Mouse (Mus musculus) fat pad, adult 2 months (tissue): ENCODE measurements around the gene Zfhx3.

Source experiments
- DNase-seq: peaks from one replicate; pipeline ENCODE4 v3.0.0-alpha.2; 2011; ENCODE audit warnings: low read depth, low spot score; ENCODE audit errors: extremely low read depth

Gene Zfhx3

DNA sequence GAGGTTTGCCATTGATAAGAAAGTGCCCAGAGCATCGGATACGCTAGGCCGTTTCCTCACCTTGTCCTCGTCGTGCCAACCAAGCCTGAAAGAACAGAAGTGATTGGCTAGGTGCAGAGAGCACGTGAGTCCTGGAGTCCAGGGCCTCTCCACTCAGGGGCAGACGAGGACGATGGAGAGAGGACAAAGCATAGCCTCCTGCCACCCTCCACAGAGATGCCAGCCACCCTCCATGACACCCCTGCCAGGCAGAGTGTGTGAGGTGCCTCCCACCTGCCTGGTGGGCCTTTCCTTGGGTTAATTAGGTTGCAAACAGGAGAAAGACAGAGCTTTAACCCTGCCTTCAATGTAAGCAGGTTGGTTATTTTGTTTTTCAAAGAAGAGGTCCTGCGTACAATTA, 965.6 kb downstream of the Zfhx3 start:
- no peak for DNase-seq

DNA sequence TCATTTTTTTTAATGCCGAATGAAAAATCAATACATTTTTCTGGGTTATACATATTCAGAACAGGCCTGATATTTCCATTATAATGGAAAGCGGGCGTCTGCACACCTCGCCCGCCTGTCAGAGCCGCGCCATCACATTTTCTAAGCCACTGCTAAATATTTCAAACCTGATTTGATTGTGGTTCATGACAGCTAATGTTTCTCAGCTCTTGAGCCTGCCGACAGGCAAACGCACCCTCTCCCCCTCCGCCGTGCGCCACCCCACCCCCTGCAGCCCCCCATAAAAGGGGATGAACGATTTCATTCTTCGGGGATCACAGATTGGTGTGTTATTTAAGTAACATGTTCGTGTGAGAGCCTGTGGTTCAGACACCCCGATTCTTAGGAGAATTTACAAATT, 966.1 kb downstream of the Zfhx3 start:
- DNase-seq: no peak

DNA sequence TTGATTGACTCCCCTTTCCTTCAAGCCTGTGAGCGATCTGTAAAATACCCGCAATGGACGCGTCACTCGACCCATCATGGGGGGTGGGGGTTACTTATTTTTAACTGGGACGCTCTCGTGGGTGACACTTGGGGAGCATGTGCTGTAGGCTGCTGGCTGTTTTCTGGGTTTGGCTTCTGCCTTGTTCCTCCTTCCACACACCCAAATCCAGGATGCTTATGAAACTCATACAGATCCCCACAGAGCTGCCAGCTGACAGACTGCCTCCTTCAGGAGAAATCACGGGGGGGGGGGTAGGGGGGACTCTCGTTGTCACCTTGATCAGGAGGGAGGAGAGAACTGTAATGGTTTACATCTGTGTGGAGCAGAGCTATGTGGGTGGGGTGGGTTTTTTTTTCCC, 966.6 kb downstream of the Zfhx3 start:
- DNase-seq: no peak

DNA sequence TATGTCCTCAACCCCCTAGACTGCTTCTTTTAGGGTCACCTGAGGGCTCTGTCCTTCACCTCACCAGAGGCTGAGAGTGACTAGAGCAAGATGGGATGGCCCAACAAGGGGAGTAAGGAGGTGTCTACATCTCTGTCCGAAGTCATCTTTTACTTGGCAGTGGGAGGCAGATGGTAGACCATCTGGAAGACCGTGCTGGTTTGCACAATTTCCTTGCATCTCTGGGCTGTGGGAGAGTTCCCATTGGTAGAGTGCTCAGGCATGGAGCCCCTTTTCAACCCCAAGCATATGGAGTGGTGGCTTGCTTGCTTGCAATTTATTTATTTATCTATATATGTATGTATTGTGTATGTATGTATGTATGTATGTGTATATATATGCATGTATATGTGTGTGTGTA, 967.0 kb downstream of the Zfhx3 start:
- no peak for DNase-seq

DNA sequence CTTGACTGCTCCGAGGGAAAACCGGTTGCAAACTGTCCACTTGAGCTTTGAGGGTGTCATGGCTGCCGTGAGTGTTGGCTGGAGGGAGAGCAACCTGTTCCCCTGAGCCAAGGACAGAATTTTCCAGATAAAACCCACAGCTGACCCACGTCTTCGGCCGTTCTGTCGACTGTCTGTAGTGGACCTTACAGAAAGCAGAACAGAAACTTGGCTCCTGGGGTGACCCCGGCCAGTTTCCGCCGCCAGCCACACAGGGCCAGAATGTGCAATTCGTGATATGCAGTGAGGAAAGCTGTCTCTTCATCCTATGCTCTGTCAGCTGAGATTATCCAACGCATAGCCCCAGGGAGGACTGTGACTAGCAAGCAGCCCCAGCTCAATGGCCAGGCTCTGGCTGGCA, 968.4 kb downstream of the Zfhx3 start:
- no peak for DNase-seq

DNA sequence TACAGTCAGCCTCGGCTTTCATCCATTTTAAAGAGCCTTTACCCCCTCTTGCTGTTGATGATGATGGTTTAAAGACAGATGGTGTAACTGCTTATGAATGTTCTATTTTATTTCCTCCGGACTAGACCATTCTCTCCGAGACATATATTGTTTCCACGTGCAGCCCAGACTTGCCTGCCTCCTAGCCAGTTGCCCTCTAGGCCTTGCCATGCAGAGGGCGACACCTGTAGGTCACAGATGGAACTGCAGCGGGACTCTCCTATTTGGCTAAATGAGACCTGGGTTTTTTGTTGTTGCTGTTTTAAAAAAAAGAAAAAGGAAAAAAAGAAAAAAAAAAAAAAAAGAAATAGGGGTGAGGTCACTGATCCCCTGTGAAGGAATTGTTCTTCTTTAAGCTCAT, 969.1 kb downstream of the Zfhx3 start:
- DNase-seq: no peak

DNA sequence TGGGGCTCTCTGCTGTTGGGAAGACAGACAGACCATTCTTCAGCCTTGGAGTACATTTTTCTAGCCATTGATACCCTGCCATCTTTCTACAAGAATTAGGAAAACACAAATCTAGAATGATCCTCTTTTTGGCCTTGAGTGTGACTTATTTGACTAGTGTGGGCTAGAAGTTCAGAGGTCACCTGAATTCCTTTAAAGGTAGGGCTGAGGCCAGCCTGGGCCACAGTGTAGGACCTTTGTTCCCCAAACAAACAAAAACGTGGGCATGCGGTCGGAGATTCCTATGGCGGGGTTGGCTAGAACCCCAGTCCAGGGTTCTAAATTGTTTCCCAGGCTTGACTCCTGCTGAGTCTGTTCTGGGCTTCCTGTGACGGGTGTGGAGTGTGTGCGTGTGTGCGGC, 970.6 kb downstream of the Zfhx3 start:
- DNase-seq: no peak

DNA sequence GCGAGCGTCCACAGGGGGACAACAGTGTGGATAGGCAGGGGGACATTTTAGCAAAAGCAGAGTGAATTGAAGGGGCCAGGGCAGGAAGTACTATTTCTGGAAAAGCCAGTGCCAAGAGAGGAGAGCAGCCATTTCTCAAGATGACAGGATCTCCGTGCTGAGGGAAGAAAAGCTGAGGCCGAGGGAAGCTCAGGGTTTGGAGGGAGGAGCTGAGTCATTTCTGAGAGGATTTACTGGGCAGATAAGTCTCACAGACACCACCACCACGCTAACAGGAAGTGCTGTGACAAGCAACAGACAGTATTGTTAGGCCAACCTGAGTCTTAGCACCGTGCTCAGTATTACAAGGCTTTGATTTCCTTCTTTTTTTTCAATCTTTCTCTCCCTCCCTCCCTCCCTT, 973.0 kb downstream of the Zfhx3 start:
- DNase-seq: no peak

DNA sequence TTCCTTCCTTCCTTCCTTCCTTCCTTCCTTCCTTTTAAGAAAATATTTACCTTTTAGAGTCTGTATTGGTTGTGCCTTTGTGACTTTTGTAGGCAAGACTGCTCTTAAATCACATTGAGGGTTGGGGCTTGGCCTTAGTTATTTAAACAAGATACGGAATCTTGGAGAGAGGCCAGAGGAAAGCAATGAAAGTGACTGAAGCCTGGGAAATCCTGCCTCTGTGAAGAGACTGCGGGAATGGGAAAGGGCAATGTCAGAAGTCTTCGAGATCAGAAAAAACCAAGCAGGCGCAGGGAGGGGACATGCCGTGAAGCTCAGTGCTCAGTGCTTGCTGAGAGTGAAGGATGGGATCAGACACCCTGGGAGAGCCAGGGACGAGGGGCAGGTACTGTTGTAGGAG, 973.4 kb downstream of the Zfhx3 start:
- DNase-seq: no peak

DNA sequence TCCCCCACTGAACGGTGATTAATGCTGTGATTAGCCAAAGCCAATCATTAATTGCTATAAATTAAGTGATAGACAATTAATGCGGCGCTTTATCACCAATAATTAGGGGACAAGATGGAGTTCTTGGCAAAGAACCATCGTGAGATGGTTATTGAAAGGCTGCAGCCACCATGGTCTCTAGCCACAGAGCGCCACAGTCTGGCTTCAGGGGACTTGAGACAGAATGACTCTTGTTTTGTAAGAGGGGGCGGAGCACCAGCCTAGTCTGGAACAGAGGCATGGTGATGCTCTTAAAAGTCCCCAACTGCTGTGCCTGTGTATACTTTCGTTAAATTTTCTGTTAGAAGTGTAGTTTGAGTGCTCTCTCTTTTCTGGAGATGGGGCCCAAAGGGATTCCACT, 977.7 kb downstream of the Zfhx3 start:
- no peak for DNase-seq

DNA sequence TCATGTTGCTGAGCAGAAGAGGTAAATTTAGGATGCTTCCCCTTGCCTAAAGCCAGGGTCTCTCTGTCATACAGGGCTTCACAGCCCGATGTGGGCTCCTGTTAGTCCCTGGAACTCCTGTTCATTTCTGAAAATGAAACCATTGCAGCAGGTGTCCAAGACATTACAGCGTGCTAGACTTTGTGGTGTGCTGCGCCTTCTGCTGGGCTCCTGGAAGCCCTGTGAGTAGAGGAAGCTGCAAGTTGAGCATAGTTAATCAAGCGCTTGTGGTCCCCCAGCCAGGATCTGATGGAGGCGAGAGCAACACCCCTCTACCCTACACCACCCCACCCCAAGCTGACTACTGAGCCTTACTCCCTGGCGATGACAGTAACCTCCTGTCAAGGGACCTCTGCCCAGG, 980.7 kb downstream of the Zfhx3 start:
- no peak for DNase-seq

DNA sequence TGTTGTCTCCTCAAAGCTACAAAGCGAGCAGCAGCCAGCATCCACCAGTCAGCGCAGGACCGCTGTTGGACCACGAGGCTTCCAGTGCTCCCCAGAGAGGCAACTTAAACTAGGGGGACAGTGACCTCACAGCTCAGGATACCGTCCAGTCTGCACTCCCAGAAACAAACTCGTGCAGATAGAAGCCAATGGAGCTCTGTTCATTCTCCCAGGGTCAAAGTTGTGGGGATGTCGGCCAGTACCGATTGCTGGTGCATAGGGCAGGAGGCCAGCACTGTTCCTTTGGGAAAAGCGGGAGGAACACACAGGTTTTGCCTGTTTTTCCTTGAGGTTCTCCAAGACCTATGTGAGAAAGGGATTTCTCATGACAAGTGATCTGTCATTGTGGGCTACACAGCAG, 982.1 kb downstream of the Zfhx3 start:
- no peak for DNase-seq

DNA sequence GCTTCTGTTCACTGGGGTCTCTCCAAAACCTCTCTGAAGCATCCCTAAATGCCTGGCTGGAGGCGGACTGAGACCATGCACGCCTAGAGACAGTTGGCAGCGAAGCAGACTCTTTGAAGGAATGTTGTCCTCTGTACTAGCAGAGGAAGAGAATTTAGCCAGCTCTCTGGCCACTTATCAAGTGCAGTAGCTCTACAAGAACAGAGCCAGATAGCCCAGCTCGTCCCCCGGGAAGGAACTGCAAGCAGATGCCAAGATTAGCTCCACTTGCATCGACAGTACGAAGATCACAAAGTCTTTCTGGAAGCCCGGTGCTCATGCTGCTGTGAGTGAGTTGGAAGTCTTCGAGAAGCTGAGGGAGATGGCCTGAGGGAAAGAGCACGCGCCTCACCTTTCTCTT, 983.7 kb downstream of the Zfhx3 start:
- DNase-seq: no peak

DNA sequence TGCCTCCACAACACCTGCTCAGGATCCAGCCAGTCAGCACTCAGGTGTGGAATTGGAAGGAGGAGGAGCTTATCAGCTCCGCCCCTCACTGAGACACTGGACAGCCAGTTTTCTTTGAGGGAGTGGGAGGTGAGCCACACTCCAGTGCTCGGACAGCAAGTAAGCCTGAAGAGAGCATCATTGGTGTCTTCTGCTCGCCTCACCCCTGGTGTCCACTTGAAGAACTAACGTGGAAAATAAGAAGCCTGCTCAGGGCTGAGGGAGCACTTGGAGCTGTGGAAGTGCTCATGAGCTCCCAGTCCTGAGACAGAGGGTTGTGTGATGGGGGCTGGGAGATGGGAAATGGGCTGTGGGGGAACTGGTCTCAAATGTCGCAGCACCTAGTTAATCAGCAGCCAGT, 988.2 kb downstream of the Zfhx3 start:
- no peak for DNase-seq

DNA sequence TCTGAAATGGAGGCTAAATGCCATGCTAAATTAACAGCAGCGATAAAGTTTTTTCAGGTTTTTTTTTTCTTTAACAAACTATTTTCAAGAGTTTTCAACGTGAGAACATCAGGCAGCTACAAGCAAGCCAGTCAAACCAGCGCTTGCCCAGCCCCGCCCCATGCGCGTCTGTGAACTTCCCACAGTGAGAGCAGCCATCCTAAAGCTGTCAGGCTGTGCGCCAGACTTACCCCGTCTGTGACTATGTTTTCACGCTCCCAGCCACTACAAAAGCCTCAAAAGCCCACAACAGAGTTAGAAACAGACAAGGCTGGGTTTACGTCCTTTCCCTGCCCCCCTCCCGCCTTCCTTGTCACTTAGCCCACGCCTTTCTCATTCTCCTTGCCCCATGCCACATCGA, 989.4 kb downstream of the Zfhx3 start:
- no peak for DNase-seq

DNA sequence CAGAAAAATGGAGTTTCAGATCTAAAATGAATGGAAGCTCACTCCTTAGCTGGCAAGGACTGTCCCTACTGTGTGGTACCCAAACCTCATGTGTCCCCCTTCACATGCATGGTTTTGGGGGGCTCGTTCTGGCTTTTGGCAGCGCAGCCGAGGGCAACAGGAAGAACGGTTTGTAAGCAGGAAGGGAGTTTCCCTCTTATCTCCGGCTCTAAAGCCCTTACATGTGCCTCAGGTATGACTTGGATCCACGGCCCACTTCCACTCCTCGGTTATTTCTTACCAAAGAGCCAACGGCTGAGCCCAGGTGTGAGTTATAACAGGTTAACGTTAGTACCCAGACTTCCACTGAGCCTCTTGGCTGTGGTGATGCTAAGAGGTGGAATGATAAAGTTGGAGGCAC, 990.3 kb downstream of the Zfhx3 start:
- DNase-seq: no peak

DNA sequence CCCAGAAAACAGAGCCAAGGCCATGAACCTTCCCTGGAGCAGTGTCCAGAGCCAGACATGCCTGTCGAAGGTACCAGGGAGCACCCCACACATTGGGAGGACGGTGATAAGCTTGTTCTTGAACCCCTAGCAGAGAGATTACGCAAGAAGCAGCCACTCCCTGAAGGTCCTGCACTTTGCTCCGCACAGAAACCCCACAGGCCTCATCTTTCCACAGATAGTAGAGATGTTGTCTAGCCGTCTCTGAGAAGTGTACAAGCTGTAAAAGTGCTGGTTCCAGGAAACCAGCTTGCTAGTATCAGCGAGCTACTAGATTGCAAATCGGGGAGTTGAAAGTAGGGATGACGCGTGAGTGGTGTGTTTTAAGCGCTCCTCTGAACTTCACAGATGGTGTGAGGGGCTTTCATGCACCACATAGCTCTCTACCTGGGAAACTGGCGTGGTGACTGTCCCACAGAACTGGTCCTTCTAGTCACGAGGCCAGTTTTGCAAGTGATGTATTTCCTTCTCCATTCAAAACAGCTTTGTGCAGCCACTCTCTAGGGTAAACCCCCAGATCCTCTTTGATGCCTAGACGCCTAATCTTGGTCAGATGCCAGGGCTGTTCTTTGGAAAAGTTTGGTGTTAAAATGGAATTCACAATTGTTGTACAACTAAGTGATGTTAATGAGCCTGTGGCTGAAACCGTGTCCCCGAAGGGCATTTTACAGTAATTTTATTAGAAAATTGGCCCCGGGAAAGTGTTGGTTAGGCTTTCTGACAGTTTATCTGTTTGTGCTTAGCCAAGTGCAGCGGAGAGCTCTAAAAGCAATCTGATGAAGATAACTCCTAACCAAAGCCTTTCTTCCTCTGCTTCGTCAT, 993.6 kb downstream of the Zfhx3 start:
- DNase-seq: no peak

DNA sequence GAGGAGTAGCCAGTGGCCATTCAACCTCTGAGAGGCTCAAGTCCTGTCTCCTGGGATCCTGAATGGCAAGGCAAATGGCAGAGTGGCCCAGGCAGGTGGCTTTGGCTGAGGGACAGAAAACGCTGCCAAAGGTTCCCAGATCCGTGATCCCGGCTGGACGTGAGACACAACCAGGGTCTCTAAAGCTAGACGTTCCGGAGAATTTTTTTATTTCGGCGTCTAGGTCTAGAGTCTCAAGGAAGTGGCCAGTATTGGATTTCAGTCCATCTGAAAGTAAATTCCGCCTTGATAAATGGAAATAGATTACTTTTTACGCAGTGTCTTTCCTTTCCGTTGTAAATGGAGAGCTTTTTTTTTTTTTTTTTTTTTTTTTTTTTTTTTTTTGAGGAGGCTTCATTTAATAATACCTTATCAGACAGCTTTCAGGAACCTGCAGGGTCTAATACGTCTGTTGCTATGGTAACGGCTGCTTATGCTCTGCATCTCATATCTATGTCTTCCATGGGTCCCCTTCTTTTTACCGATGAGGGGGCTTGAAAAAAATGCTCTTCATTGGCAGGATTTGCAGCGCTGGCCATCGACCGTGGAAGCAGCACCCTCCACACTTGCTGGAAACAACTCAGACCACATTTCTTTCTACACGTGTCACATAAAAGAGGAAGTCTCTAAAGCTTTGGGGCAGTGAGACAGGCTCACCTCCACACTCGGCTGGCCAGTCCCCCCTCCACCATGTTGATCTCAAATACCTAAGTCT, 994.4 kb downstream of the Zfhx3 start:
- DNase-seq: no peak

DNA sequence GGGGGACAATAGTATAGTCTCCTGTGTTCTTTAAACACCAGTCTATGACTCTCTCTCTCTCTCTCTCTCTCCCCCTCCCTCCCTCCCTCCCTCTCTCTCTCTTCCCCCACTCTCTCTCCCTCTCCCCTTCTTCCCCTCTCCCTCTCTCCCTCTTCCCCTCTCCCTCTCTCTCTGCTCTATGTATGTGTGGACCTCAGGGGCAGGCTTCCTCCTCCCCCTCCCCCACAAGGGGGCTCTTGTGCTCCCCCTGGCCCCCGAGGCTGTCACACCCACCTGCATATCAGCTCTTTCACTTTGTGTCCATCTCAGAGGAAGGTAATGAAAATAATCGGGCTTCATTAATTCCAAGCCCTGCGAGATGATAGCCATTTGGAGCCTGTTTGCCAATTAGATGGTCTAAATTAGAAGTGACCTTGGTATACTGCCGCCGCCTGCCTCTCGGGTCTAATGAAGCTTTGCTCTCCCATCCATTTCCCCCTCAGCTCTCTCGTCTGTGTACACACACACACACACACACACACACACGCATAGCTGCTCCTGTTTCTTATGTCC, 995.5 kb downstream of the Zfhx3 start:
- DNase-seq: no peak

DNA sequence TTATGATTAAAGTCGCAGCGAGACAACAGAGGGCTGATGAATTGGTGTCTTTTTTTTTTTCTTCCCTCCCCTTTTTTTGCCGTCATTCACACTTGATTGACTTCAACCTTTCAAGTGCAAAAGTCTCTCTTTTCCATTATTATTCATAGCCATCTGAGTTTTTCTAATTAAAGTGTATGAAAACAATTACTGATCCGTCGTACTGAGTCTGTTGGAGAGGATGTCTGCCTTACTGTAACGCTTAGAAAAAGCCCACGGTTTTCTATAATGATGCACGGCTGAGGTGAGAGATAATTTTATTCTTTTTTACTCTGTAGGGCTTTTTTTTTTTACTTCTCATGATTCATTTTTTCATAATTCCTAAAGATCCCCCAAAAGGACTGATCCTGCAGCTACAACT, 1000.2 kb downstream of the Zfhx3 start:
- DNase-seq: no peak

DNA sequence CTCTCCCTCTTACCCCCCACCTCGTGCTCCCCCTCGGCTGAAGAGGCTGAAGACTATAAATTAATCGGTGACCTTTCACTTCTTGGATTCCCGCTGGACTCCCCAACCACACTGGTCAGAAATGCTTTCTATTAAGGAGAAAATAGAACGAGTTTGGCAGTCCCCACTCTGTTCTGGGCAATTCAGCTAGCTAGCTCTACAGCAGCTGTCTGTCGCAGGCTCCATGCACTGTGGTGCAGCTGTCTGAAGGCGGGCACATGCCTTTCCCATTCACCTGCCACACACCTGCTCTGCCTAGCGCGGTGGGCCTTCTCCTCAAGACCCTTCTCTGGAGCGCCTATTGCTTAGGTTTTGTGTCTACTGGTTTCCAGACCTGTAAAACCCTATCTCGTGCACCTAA, 1000.7 kb downstream of the Zfhx3 start:
- no peak for DNase-seq

DNA sequence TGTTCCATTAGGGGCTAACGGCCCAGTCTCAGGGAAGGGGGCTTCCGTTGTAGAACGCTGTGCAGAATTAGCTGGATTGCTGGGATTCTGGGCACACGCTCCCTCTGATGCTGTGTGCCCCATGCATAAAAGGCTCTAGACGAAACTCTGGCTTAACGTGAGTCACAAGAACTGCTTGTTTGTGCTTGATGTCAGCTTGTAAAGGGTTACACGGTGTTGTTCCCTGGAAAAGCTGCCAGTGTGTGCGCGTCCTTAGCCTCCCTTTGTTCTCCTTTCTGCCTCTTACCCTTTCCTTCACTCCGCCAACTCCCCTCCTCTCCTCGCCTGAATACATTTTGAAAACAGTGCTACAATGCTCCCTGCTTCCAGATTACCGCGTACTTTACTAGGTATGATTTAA, 1001.9 kb downstream of the Zfhx3 start:
- no peak for DNase-seq
